Mouse (Mus musculus): ENCODE data around the gene Ptprg.
A peak's percentile ranks its signal among the peaks of the same experiment; 100 is the strongest.

Ptprg gene

DNA sequence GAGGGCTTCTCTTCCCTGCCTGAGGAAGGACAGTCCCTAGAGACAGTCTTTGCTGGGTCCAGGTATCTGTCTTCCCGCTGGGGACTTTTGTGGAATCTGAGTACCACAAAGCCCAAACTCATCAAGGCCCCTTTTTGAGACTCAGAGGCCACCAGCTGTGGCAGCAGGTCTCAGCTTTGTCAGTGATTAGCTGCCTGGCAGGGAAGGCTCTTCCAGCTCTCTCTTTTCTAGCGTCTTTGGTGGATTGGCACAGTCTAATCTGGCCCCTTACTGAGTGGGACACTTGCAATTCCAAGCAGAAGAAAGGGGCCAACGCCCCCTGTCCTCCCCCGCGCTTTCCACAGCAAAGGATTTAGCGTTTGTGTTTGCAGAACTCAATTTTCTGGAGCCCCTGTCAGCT, 117.5 kb downstream of the Ptprg start:
- Histone ChIP-seq H3K36me3 (ENCODE audit: insufficient read depth, low read length) (no peaks in the 10 kb centered on the region), H3K9me3 (ENCODE audit: low read length) (peaks cover 8% of the 10 kb centered on the region; the same call in 1 of the 2 replicates), H3K27me3 (ENCODE audit: insufficient read depth, low read length) (no peaks in the 10 kb centered on the region), H3K4me1 (replicated peaks; ENCODE audit: low read depth, low read length) (peaks cover 61% of the 10 kb centered on the region), H3K4me3 (replicated peaks; ENCODE audit: low read length) (no peak overlapping the region; the same call in 1 of the 2 replicates)
- TF ChIP-seq NANOG (IDR thresholded peaks at IDR 0.05; ENCODE audit: borderline replicate concordance, low read length) (peak; percentile 86), CTCF (conservative IDR thresholded peaks at IDR 0.05; ENCODE audit: low read length) (no peak)

DNA sequence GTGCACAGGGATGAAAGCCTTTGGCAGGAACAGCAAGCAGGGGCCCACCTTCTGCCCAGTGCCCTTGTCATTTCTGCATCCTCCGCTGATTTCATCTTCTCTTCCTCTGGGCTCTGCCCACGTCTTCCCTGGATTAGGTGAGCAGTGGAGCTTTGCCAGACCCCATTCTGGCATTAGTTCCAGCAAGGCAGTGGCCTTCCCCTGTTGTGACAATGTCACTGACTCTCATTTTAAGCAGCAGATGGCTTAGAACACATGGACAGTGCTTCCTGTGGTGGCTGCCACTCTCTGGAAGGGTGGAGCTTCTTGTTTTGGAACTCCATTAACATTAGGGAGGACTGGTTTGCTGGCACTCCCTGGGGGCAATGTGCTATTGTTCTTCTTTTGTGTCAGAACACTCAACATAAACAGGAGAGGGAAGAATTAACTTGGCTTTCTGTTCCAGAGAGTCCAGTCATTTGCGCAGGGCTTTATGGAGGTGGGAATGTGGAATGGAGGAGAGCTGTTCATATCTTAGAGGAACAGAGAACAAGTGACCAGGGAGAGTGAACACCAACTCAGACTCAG, 119.7 kb downstream of the Ptprg start:
- peaks cover 54% of the 10 kb centered on the region for H3K4me1 ChIP-seq (replicated peaks; ENCODE audit: low read depth, low read length)
- no peaks in the 10 kb centered on the region for H3K36me3 ChIP-seq (ENCODE audit: insufficient read depth, low read length)
- H3K4me3 ChIP-seq (replicated peaks; ENCODE audit: low read length) = no peak overlapping the region
- peak; percentile 42; the same call in 1 of the 2 replicates for TF ChIP-seq NANOG (IDR thresholded peaks at IDR 0.05; ENCODE audit: borderline replicate concordance, low read length)
- no peak for TF ChIP-seq POU5F1 (IDR thresholded peaks at IDR 0.05; ENCODE audit: borderline replicate concordance, low read length)
- TF ChIP-seq CTCF (conservative IDR thresholded peaks at IDR 0.05; ENCODE audit: low read length) = no peak
- H3K9me3 ChIP-seq (ENCODE audit: low read length) = peaks cover 7% of the 10 kb centered on the region; the same call in 1 of the 2 replicates
- H3K27me3 ChIP-seq (ENCODE audit: insufficient read depth, low read length) = no peaks in the 10 kb centered on the region

GRCm38 (mm10) chr14:11678201-11678600, 124.9 kb downstream of the Ptprg start:
- H3K4me1 ChIP-seq (replicated peaks; ENCODE audit: low read depth, low read length) = peaks cover 71% of the 10 kb centered on the region
- H3K4me3 ChIP-seq (replicated peaks; ENCODE audit: low read length) = no peak overlapping the region
- no peaks in the 10 kb centered on the region for H3K36me3 ChIP-seq (ENCODE audit: insufficient read depth, low read length)
- no peak for TF ChIP-seq POU5F1 (IDR thresholded peaks at IDR 0.05; ENCODE audit: borderline replicate concordance, low read length)
- no peak for TF ChIP-seq CTCF (conservative IDR thresholded peaks at IDR 0.05; ENCODE audit: low read length)
- TF ChIP-seq NANOG (IDR thresholded peaks at IDR 0.05; ENCODE audit: borderline replicate concordance, low read length) = no peak
- no peaks in the 10 kb centered on the region for H3K9me3 ChIP-seq (ENCODE audit: low read length)
- no peaks in the 10 kb centered on the region for H3K27me3 ChIP-seq (ENCODE audit: insufficient read depth, low read length)

DNA sequence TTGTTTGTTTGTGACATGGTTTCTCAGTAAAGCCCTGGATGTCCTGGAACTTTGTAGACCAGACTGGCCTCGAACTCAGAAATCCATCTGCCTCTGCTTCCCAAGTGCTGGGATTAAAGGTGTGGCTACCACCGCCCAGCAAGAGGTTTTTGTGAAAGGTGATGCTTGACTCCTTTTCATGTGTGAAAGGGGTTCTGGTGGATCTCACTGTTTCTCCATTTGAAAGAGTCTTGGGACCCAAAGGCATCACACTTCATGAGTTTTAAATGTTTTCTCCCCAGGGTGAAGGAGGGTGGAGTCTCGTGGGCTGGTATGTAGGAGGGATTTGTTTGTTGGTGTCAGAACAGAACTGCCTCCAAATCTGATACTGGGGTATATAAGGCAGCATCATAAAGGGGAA, 126.4 kb downstream of the Ptprg start:
- Histone ChIP-seq H3K9me3 (ENCODE audit: low read length) (no peaks in the 10 kb centered on the region), H3K4me3 (replicated peaks; ENCODE audit: low read length) (no peak overlapping the region), H3K4me1 (replicated peaks; ENCODE audit: low read depth, low read length) (peaks cover 75% of the 10 kb centered on the region), H3K27me3 (ENCODE audit: insufficient read depth, low read length) (no peaks in the 10 kb centered on the region), H3K36me3 (ENCODE audit: insufficient read depth, low read length) (no peaks in the 10 kb centered on the region)
- TF ChIP-seq NANOG (IDR thresholded peaks at IDR 0.05; ENCODE audit: borderline replicate concordance, low read length) (peak; percentile 64), CTCF (conservative IDR thresholded peaks at IDR 0.05; ENCODE audit: low read length) (no peak), POU5F1 (IDR thresholded peaks at IDR 0.05; ENCODE audit: borderline replicate concordance, low read length) (no peak)

DNA sequence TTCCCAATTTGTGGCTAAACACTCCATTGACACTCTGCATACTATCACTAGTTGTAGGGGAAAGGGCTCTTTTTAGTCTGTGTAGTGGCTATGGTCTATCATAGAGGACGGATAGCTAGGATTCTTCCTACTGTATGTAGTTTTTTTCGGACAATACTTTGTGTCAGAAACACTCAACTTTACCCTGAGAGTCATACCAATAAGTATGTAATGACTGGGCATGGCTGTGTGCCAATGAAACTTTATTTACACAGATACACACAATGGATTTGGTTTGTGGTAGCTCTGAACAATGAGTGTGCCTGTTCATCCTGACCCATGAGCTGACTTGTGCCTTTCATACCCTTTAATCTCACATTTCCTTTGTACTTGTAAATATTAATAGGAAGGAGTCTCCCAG, 127.3 kb downstream of the Ptprg start:
- Histone ChIP-seq H3K27me3 (ENCODE audit: insufficient read depth, low read length) (no peaks in the 10 kb centered on the region), H3K9me3 (ENCODE audit: low read length) (no peaks in the 10 kb centered on the region), H3K4me3 (replicated peaks; ENCODE audit: low read length) (no peak overlapping the region), H3K4me1 (replicated peaks; ENCODE audit: low read depth, low read length) (peaks cover 75% of the 10 kb centered on the region), H3K36me3 (ENCODE audit: insufficient read depth, low read length) (no peaks in the 10 kb centered on the region)
- TF ChIP-seq POU5F1 (IDR thresholded peaks at IDR 0.05; ENCODE audit: borderline replicate concordance, low read length) (no peak), NANOG (IDR thresholded peaks at IDR 0.05; ENCODE audit: borderline replicate concordance, low read length) (no peak), CTCF (conservative IDR thresholded peaks at IDR 0.05; ENCODE audit: low read length) (no peak)

DNA sequence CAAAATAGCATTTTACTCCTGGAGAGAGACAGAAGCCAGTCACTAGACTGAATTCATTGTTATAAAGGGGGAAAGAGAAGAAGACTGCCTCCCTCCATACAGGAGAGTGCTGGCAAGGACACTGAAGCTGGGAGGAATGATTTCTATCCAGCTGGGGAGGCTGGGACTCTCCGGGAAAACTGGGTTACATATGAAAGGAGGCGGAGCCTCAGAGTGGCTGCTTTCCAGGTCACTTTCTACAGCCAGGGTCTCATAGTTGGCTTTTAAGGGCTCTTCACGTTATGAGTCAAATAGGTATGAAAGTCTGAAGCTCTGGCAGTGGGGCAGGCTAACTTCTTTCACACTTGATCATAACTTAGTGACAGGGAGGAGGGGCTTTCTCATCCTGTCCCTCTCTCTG, 129.1 kb downstream of the Ptprg start:
- Histone ChIP-seq H3K27me3 (ENCODE audit: insufficient read depth, low read length) (no peaks in the 10 kb centered on the region), H3K36me3 (ENCODE audit: insufficient read depth, low read length) (no peaks in the 10 kb centered on the region), H3K9me3 (ENCODE audit: low read length) (no peaks in the 10 kb centered on the region), H3K4me3 (replicated peaks; ENCODE audit: low read length) (peak overlapping the region; percentile 29; the same call in 1 of the 2 replicates), H3K4me1 (replicated peaks; ENCODE audit: low read depth, low read length) (peaks cover 64% of the 10 kb centered on the region)
- TF ChIP-seq CTCF (conservative IDR thresholded peaks at IDR 0.05; ENCODE audit: low read length) (no peak), POU5F1 (IDR thresholded peaks at IDR 0.05; ENCODE audit: borderline replicate concordance, low read length) (no peak), NANOG (IDR thresholded peaks at IDR 0.05; ENCODE audit: borderline replicate concordance, low read length) (no peak)

- TF ChIP-seq POU5F1 (IDR thresholded peaks at IDR 0.05; ENCODE audit: borderline replicate concordance, low read length) (no peak), CTCF (conservative IDR thresholded peaks at IDR 0.05; ENCODE audit: low read length) (no peak), NANOG (IDR thresholded peaks at IDR 0.05; ENCODE audit: borderline replicate concordance, low read length) (no peak)
- H3K4me3 ChIP-seq (replicated peaks; ENCODE audit: low read length) = no peak overlapping the region
- peaks cover 61% of the 10 kb centered on the region for H3K4me1 ChIP-seq (replicated peaks; ENCODE audit: low read depth, low read length)
- H3K36me3 ChIP-seq (ENCODE audit: insufficient read depth, low read length) = no peaks in the 10 kb centered on the region
- no peaks in the 10 kb centered on the region for H3K9me3 ChIP-seq (ENCODE audit: low read length)
- H3K27me3 ChIP-seq (ENCODE audit: insufficient read depth, low read length) = no peaks in the 10 kb centered on the region
Measured at GRCm38 (mm10) chr14:11683386-11684081, 130.2 kb downstream of the Ptprg start.

DNA sequence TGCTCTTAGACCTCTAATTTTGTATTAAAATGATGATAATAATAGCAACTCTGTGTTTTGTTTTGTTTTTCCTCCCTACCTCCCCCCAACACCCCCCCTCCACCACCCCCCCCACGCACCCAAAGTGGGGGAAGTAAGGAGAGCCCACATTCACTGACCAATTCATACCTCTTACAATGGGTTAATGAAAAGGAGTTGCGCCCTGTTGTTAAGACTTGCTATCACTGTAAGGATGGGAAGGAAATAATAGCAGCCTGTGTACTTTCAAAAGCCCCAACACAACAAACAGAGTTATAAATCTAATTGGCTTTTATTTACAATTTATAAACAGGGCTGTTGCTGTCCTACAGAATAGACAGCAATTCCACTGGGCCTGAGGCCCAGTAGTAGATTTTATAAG, 130.8 kb downstream of the Ptprg start:
- no peak overlapping the region for H3K4me3 ChIP-seq (replicated peaks; ENCODE audit: low read length)
- peaks cover 55% of the 10 kb centered on the region for H3K4me1 ChIP-seq (replicated peaks; ENCODE audit: low read depth, low read length)
- H3K9me3 ChIP-seq (ENCODE audit: low read length) = no peaks in the 10 kb centered on the region
- no peak for TF ChIP-seq POU5F1 (IDR thresholded peaks at IDR 0.05; ENCODE audit: borderline replicate concordance, low read length)
- TF ChIP-seq CTCF (conservative IDR thresholded peaks at IDR 0.05; ENCODE audit: low read length) = no peak
- TF ChIP-seq NANOG (IDR thresholded peaks at IDR 0.05; ENCODE audit: borderline replicate concordance, low read length) = no peak
- H3K36me3 ChIP-seq (ENCODE audit: insufficient read depth, low read length) = no peaks in the 10 kb centered on the region
- H3K27me3 ChIP-seq (ENCODE audit: insufficient read depth, low read length) = no peaks in the 10 kb centered on the region

Measured in E14TG2a.4 (cell line).